Mouse (Mus musculus) kidney, adult 9 months (tissue): ENCODE results near the gene Grb2.

ENCODE experiments used
- DNase-seq: peaks from one replicate; pipeline ENCODE4 v3.0.0; 2022

The Grb2 gene

DNA sequence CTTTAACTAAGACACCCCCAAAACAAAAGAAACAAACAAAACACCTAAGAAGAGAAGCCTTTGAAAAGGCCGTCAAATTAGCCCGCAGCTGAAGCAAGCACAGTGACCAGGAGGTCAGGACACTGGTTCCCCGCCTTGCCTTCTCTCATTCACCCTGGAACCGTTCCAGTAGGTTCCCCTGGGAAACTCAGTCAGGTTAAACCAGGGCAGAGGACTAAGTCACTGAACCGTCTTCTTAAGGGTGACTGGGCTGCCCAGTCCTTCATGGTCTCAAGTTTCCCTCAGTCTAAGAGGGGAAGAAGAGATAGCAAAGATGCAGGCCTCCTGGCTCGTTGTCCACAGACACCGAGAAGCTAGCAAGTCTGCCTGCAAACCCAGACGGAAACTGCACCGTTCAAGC, 82.5 kb downstream of the Grb2 start:
- DNase-seq: peak; percentile 95

GRCm38 (mm10) chr11:115623487-115624070, 84.8 kb downstream of the Grb2 start:
- no peak for DNase-seq

DNA sequence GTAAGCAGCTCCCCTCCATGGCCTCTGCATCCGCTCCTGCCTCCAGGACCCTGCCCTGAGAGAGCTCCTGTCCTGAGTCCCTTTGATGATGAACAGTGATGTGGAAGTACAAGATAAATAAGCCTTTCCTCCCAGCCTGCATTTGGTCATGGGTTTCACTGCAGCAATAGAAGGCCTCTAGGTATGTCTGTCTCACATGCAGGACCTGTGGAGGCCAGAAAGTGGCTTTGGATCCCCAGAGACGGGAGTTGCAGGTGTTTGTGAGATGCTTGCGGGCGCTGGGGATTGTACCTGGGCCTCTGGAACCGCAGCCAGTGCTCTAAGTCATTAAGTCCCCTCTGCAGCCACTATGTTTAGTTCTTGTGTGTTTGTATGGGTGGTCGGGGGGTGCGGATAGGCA, 88.4 kb downstream of the Grb2 start:
- peak; percentile 11 for DNase-seq

- DNase-seq: peak; percentile 32
Measured at GRCm38 (mm10) chr11:115618732-115619516, 89.5 kb downstream of the Grb2 start.

GRCm38 (mm10) chr11:115618001-115618400, 90.4 kb downstream of the Grb2 start:
- peak; percentile 69 for DNase-seq

DNA sequence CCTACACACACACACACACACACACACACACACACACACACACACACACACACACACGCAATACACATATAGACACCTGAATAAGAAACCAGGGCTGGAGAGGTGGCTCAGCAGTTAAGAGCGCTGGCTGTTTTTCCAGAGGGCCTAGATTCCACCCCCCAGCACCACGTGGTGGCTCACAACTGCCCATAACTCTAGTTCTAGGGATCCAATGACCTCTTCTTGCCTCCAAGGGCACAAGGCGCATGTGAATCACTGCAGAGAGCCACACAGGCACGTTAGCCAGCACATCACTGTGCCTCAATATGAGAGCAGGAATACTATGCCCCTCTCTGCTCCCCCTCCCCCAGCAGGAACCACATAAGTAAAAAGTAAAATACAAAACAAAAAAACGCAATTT, 91.5 kb downstream of the Grb2 start:
- peak; percentile 75 for DNase-seq

DNA sequence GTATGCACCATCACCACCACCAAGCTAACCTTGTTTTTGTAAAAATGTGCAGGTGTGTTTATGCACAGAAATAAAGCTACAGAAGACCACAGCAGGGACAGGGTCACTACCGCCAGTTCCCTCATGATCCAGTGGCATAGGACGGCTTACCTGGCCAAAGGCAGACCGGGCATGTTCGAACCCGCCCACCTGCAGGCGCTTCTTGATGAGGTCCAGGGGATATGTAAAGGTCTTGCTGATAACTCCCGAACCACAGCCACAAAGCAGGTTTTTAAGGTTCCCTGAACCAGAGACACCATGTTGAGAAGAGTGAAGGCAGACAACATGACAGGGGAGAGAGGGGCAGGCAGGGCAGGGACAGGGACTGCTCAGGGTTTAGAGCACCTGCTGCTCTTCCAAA, 92.0 kb downstream of the Grb2 start:
- DNase-seq: peak; percentile 19

GRCm38 (mm10) chr11:115615875-115616274, 92.5 kb downstream of the Grb2 start:
- DNase-seq: peak; percentile 56

- DNase-seq: peak; percentile 15
Measured at GRCm38 (mm10) chr11:115615108-115615825, 93.1 kb downstream of the Grb2 start.

DNA sequence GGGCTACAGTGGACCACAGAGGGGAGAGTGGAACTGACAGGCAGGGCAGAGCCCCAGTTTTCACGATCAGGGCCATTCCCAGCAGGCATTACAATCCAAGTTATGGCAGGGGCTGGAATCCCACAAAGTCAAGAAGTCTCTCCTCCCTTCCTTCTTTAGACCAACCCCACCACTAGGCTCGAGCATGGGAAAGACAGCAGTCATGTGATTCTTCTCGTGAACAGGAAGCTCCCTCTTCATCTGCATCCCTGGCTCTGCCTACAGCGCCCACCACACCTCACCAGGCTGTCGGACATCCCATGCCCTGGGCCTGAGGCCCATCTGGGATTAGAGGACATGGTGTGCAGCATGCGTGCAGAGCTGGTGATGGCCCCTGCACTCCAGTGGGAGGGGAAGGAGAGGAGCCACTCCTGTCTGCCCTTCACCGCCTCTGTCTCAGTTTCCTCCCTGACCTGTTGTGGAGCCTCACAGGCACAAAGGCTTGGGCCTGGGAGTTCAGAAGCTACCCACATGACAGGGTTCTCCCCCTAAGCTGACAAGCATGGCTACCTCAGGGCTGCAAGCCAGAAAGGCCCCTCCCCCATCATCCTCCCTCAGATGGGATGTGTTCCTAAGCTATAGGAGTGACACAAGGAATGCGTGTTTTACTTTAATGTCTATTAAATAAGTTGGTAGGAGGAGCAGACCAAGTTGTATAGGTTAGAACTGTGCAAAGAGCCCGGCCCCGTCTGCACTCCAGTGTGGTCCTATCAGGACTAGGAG, 93.9 kb downstream of the Grb2 start:
- peak; percentile 54 for DNase-seq

- DNase-seq: peak; percentile 52
Measured at GRCm38 (mm10) chr11:115613138-115613945, 95.1 kb downstream of the Grb2 start.

DNA sequence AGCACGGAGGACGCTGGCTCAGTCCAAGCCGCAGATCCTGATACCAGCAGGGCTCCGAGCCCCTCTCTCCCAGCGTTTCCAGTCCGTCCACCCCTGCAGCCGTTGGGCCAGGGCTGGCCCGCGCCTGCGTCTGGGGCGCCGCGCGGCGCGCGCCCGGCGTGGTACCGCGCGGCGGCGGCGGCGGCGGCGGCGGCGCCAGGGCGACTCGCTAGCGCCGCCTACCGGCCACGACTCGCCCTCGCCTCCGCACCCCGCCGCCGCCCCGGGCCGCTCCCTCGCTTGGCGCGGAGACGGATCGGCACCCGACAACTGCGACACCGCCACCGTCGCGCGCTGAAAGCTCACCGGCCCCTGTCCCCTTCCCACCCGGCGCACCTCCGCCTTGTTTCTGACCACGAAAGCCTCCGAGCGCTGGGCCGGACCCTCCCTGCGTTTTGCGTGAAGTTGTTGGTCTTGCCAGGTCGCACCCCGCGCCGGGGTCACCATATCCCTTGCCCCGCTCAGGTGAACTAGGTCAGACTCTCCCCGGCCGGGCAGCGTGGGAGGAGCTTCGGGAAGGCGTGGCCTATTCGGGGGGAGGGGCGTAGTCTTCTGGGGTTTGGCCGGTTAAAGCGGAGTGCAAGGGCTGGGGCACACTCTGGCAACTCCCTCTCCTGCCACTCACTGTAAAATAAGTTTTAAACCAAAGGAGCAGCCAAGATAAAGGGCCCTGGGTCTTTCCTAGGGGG, 95.8 kb downstream of the Grb2 start, which contains the start of gene Mif4gd:
Gene Mif4gd, minus strand, starts transcription at position 560 of the 728 bp plus-strand sequence.
- peak; percentile 98 for DNase-seq

DNA sequence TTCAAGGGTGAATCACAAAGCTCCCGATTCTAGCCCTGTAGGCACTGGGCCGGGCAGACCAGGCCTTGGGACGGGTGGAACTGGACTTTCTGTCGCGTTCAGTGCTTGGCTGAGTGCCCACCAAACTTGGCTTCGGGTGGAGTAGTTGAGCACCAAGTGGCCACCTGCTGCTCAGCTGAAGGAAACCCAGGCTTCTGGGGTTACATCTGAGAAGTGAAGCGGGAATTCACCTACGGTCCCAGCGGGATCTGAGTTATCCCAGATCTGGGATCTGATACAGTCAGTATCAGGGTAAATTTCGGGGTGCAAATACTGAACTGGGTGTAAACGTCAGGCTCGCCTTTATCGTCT, 96.4 kb downstream of the Grb2 start:
- peak; percentile 91 for DNase-seq

GRCm38 (mm10) chr11:115611173-115611572, 97.2 kb downstream of the Grb2 start:
- DNase-seq: no peak

- DNase-seq: no peak
Measured at GRCm38 (mm10) chr11:115609576-115609975, 98.8 kb downstream of the Grb2 start.

DNA sequence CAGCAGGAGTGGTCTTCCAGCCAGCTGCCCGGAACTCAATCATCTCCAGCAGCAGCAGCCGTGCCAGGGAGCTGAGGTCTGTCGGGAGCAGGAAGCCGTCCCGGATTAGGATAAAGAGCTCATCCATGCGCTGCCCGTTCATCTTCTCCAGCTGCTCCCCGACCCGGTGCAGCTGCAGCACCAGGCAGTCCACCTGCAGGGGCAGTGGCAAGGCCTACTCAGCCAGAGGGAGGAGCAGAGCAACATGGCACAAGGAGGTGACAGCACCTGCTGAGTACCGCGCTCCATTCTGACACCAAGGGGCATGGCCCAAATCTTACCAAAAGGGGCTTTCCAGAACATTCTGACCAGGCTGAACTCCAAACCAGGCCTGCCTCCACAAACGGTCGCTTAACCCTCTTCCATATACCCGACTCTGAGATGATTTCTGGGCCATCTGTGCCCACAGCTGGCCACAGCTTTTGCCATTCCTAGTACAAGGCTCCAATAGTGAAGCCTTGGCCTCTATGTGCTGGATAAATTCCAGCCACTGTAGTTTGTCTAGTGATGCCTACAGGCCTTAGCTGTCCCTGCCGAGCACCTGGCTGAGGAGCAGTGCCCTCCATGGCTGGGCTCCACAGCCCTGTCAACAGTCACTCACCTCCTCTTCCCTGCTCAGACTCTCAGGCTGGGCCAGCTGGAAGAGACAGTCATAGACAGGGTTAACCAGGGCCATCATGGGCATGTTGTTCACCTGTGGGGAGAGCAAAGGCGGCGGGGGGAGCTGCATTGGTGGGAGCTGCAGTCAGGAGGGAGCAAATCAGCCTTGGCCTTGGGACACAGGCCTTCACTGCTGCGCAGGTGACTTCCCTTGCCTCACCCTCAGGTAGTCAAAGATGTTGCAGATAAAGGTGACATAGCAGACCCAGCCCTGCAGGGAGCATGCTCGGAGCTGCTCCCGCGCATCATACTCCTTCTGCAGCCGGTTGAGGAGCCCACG, 99.7 kb downstream of the Grb2 start:
- no peak for DNase-seq

DNA sequence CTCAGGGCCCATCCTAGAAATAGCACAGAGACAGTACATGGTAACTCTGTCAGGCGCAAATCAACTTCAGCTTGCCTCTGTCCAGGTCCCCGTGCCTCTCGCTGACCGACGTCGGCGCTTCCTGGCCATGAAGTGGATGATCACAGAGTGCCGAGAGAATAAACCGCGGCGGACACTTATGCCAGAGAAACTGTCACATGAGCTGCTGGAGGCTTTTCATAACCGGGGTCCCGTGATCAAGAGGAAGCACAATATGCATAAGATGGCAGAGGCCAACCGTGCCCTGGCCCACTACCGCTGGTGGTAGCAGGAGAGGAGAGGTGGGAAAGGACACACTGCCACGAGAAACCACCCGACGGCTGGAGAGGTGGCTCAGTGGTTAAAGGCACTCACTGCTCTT, 101.7 kb downstream of the Grb2 start:
- no peak for DNase-seq

- DNase-seq: no peak
Measured at GRCm38 (mm10) chr11:115604304-115604696, 104.1 kb downstream of the Grb2 start.

DNA sequence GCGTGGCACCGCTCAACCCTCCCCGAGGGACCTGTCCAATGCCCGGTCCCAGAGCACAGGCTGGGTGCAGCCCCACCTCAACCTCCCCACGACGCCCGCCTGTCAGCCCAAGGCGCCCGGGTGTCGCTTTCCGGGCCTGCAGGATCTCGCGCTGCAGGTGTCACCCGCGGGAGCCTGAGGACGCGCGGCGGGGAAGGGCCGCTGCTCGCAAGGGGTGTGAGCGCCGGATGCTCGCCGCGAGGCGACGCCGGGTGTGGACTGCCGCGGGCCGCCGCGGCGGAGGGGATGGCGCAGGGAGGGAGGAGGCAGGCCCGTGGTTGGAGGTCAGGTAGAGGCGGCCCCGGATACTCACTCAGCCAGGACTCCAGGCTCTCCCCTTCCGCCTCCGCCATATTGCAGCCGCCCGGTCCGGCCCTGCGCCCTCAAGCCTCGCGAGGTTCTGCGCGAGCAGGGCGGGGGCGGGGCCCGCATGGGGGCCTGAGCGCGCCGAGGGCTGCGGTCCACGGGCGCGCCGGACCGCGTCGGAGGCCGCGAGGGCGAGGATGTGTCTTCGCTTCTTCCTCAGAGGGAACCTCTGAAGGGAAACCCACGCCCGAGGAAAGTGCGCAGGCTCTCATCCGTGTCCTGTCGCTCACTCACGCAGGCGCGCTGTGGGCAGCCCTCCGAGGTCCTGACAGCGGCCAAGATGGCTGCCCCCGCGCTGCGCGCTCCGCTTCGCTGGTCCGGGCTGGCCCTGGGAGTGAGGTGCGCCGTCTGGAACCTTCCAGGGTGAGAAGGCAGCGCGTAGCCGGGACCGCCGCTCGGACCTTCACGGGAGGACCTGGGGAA, 104.7 kb downstream of the Grb2 start, which contains the start of the genes Mrps7 and Gga3:
Gene Mrps7, plus strand, starts transcription at position 450 of the 828 bp plus-strand sequence.
Gene Gga3, minus strand, starts transcription at position 576 of the 828 bp plus-strand sequence.
- peak; percentile 93 for DNase-seq
